In genomic region chr7:116122981-116123596, GRCm38 (mm10) we compare ENCODE assay signal across 12 mouse cellular contexts. TPM values are rescaled to one million over a fixed set of nuclear protein-coding genes. Genes with fewer than 3 reads are reported as not detected.
DNase-seq lines count a peak whose midpoint lies in the region; ATAC-seq and TF ChIP-seq lines count a peak whose summit lies in the region.
"Had no signal": no experiment of that assay in that cellular context is flagged by ENCODE, and none has a peak within 500 bp of the region (broad histone marks: within the 10 kb centered on the region; RNA-seq: fewer than 3 reads in every experiment).

No protein-coding gene starts in this region.

- H3K4me3 ChIP-seq in hindbrain, postnatal 0 days (ENCODE audit: low read length) = no peak overlapping the region
- no peak overlapping the region for H3K4me3 ChIP-seq in liver, embryonic 11.5 days (ENCODE audit: low read depth, low read length)
- H3K4me3 ChIP-seq: myocyte had no signal

- no peaks in the 10 kb centered on the region for H3K36me3 ChIP-seq in hindbrain, postnatal 0 days (ENCODE audit: insufficient read depth, low read length)
- no peaks in the 10 kb centered on the region for H3K36me3 ChIP-seq in liver, embryonic 11.5 days (ENCODE audit: control insufficient read depth, insufficient read depth, low read length)

- no peak overlapping the region for H3K9ac ChIP-seq in hindbrain, postnatal 0 days (replicated peaks; ENCODE audit: low read length)
- H3K9ac ChIP-seq in liver, embryonic 11.5 days (ENCODE audit: low read depth, low read length) = no peak overlapping the region

- DNase-seq in cerebellum, postnatal 14 days = peak; percentile 78 to 79
- no peak for DNase-seq in cerebellum, postnatal 25 days
- peak; percentile 11 to 39 for DNase-seq in lung, postnatal 4 days
- no peak for DNase-seq in lung, postnatal 36 days
- peak; percentile 78 for DNase-seq in hindbrain, postnatal 0 days (ENCODE audit: low spot score)
- DNase-seq in right cerebral cortex, postnatal 25 days = peak; percentile 23
- DNase-seq in adipocyte (ENCODE audit: low spot score) = no peak
- no peak for DNase-seq in liver, embryonic 11.5 days (ENCODE audit: low spot score)
- DNase-seq: cerebellum, postnatal 36 days had no signal

- H3K27ac ChIP-seq in hindbrain, postnatal 0 days = peak overlapping the region; percentile 12; the same call in 1 of the 2 replicates
- no peak overlapping the region for H3K27ac ChIP-seq in liver, embryonic 11.5 days (ENCODE audit: low read depth, low read length)

- peak; percentile 87 for ATAC-seq in hindbrain, postnatal 0 days
- ATAC-seq in liver, embryonic 11.5 days (replicated peaks; ENCODE audit: low FRiP score) = no peak

- no peaks in the 10 kb centered on the region for H3K27me3 ChIP-seq in hindbrain, postnatal 0 days (ENCODE audit: insufficient read depth, low read length)
- H3K27me3 ChIP-seq in liver, embryonic 11.5 days (replicated peaks; ENCODE audit: control insufficient read depth, insufficient read depth, low read length) = no peaks in the 10 kb centered on the region

- TF ChIP-seq CTCF in hindbrain, postnatal 0 days (IDR thresholded peaks at IDR 0.05; ENCODE audit: low read depth) = no peak

- H3K9me3 ChIP-seq in hindbrain, postnatal 0 days (ENCODE audit: low read length) = no peaks in the 10 kb centered on the region
- H3K9me3 ChIP-seq in liver, embryonic 11.5 days (ENCODE audit: control insufficient read depth, low read length) = no peaks in the 10 kb centered on the region
- H3K9me3 ChIP-seq: G1E had no signal

- peaks cover 4% of the 10 kb centered on the region; the same call in 1 of the 2 replicates for H3K4me1 ChIP-seq in hindbrain, postnatal 0 days (ENCODE audit: insufficient read depth, low read length)
- H3K4me1 ChIP-seq in liver, embryonic 11.5 days (replicated peaks; ENCODE audit: control insufficient read depth, insufficient read depth, low read length) = no peaks in the 10 kb centered on the region

- H3K4me2 ChIP-seq in hindbrain, postnatal 0 days (ENCODE audit: low read depth, low read length) = no peak overlapping the region
- H3K4me2 ChIP-seq in liver, embryonic 11.5 days = no peak overlapping the region
- H3K4me2 ChIP-seq: heart, embryonic 11.5 days had no signal

- 28% methylated on average over 13 of the region's 13 CpGs for WGBS in hindbrain, postnatal 0 days
- 85% methylated on average over 13 of the region's 13 CpGs for WGBS in liver, embryonic 11.5 days

RNA-seq across cellular contexts. Expression of gene Gm4353, which starts 38.7 kb away (rescaled TPM):
- total RNA-seq in hindbrain, postnatal 0 days (2014; rRNA removed) = 0.14 and 1.3 TPM in 2 replicates
- 0.63 and 0.79 TPM in 2 replicates for polyA plus RNA-seq in hindbrain, postnatal 0 days (2015; fragmentation: Nextera tagmentation; extraction: Ambion mirVana)
- 0.78 and 0.93 TPM in 2 replicates for polyA plus RNA-seq in liver, embryonic 11.5 days (2014; fragmentation: Nextera tagmentation; extraction: Ambion mirVana)
- polyA plus RNA-seq: G1E had no signal

Comparison
In these comparisons a context has a peak if more than half of its experiments do, and no peak if none do; other contexts are left out.
1. DNase-seq: peak in cerebellum, postnatal 14 days (2 of 2), lung, postnatal 4 days (2 of 2), hindbrain, postnatal 0 days (single experiment) and right cerebral cortex, postnatal 25 days (single experiment); none in cerebellum, postnatal 25 days (0 of 2), lung, postnatal 36 days (single experiment), adipocyte (single experiment) and liver, embryonic 11.5 days (single experiment).